Mouse (Mus musculus) Muller cell, postnatal 12 days (primary cell): ENCODE measurements around the gene Dnah8.
"Not testable (repeated sequence)": the region's sequence is repeated elsewhere in the genome, so short reads cannot be mapped to it uniquely, and the experiment has no call there.

ENCODE experiments used
- DNase-seq: peaks from one replicate; pipeline ENCODE4 v3.0.0-alpha.2; 2015; ENCODE audit errors: inconsistent ontology term

Dnah8 gene

GRCm38 (mm10) chr17:30609305-30609979, 14.7 kb upstream of the Dnah8 start:
- peak; percentile 56 for DNase-seq

GRCm38 (mm10) chr17:30609980-30610307, 14.2 kb upstream of the Dnah8 start:
- DNase-seq: no peak

GRCm38 (mm10) chr17:30610739-30611138, 13.4 kb upstream of the Dnah8 start:
- DNase-seq: no peak

GRCm38 (mm10) chr17:30611221-30612074, 12.7 kb upstream of the Dnah8 start:
- no peak for DNase-seq

- peak; percentile 99 for DNase-seq
Measured at GRCm38 (mm10) chr17:30612075-30612859, 11.9 kb upstream of the Dnah8 start.

DNA sequence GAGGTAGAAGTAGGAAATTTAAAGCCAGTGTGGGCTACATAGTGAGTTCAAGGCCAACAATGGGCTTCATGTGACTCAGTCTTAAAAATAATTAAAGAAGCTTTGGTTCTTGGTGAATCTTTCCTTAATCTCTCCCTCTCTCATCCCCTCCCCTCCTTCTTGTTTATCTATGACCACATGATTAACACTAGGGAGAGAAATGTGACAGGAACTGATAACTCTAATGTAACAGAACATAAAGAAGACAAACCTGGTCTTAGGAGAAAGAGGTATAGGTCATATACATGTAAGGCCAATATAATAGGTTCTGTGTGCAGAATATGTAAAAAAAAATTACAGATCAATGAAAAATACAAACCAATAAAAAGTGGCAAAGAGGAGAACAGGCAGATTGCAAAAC, 10.8 kb upstream of the Dnah8 start:
- no peak for DNase-seq

DNA sequence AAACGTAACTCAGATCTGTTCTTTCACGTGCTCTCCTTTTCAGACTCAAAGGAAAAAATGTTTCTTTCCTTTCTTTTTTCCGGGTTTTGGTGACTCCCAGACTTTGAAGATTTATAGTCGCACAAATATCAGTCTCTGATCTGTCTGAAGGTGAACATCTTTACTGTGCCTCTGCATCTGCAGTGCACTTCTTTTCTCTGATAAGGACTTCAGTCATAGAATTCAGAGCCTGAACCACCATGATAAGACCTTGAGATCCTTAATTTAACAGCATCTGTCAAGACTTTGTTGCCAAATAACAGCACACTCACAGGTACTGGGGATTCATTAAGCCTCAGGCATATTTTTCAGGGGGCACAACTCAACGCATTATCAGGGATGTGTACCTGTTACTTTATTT, 8.0 kb upstream of the Dnah8 start:
- no peak for DNase-seq

GRCm38 (mm10) chr17:30618136-30618891, 5.8 kb upstream of the Dnah8 start:
- DNase-seq: no peak

- no peak for DNase-seq
Measured at GRCm38 (mm10) chr17:30619153-30619552, 5.0 kb upstream of the Dnah8 start.

DNA sequence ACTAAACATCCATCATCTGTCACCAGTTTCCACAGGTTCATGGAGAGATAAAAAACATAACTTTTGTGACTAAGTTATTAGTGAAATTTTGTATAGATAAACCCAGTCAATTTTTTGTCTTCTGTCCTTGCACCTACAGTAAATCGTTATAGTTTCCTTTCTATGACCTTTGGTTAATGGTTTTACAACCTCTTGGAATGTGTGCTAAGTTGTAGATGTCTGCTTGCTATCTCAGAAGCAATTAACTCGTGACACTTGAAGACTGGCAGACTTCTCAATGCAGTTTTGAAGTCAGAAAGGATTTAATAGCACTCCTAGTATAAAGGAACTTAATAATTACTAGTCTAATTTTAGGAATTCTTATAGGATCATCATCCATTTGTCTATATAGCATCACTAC, 3.6 kb upstream of the Dnah8 start:
- no peak for DNase-seq

DNA sequence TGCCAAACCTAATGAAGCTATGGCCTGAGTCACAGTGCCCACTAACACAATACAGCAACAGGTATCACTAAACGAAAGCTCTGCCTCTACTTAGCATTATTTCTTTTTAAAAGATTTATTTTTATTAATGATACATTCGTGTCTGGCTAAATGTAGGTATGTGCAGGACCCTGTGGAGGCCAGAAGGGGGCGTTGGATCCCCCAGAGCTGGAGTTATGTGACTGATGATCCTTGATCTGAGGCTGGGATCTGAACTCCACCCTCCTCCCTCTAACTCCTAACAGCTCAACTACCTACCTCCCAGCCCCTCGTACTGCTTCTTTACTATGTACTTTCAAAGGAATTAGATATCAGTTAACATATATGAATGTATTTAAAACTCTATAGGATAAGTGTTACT, 2.7 kb upstream of the Dnah8 start:
- no peak for DNase-seq

GRCm38 (mm10) chr17:30623200-30623599, 954 bp upstream of the Dnah8 start:
- DNase-seq: no peak

DNA sequence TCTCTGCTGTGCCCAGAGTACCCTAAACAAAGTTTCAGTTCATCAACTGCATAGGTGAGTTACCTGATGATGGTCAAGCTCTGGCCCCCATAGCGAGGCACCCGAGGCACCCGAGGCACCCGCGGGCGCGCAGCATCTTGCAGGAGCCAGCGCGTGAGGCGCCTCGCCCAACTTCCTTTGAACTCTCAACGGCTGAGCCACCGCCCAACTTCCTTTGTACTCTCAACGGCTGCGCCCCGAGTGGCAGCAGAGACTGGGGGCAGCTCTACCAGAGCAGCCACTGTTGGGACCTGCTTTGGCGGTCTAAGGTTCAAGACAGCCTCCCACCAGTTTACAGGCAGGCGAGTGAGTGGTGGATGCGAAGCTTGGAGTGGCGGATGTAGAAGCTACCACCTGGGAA, 2.6 kb downstream of the Dnah8 start, which contains the start of gene Glo1:
TSS of gene Glo1 (minus strand) at position 153 of the 400 bp plus-strand sequence.
- not testable (repeated sequence) for DNase-seq

DNA sequence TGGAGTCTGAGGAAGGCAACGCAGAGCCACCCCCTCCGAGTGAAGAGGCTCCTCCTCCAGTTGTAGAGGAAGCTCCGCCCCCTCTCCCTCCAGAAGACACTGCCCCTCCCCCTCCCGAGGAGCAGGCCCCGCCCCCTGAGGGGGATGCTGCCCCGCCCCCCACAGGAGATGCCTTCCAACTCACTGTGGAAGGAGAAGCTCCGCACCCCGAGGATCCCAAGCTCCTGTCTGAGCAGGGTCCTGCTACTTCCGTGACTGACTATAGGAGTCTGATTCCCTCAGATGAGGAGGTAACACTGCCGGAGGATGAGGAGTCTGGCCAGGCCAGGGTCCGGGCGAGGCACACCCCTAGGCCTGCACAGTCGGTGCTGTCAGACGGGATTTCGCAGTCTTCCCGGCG, 11.2 kb downstream of the Dnah8 start:
- DNase-seq: no peak

DNA sequence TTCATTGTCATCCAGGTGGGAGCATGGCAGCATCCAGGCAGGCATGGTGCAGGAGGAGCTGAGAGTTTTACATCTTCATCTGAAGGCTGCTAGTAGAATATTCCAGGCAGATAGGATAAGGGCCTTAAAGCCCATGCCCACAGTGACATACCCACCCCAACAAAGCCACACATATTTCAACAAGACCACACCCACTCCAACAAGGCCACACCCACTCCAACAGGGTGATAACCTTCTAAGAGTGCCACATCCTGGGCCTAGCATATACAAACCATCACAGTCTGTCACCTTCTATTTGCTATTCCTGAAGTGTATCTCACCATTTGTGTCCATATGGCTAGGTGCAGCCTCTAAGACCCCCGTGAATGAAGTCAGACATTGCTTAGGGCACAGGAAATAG, 13.6 kb downstream of the Dnah8 start:
- DNase-seq: no peak

GRCm38 (mm10) chr17:30638996-30639395, 14.8 kb downstream of the Dnah8 start:
- no peak for DNase-seq

- DNase-seq: no peak
Measured at GRCm38 (mm10) chr17:30640896-30641295, 16.7 kb downstream of the Dnah8 start.

GRCm38 (mm10) chr17:30648770-30649169, 24.6 kb downstream of the Dnah8 start:
- no peak for DNase-seq

GRCm38 (mm10) chr17:30653010-30653409, 28.9 kb downstream of the Dnah8 start:
- DNase-seq: no peak

DNA sequence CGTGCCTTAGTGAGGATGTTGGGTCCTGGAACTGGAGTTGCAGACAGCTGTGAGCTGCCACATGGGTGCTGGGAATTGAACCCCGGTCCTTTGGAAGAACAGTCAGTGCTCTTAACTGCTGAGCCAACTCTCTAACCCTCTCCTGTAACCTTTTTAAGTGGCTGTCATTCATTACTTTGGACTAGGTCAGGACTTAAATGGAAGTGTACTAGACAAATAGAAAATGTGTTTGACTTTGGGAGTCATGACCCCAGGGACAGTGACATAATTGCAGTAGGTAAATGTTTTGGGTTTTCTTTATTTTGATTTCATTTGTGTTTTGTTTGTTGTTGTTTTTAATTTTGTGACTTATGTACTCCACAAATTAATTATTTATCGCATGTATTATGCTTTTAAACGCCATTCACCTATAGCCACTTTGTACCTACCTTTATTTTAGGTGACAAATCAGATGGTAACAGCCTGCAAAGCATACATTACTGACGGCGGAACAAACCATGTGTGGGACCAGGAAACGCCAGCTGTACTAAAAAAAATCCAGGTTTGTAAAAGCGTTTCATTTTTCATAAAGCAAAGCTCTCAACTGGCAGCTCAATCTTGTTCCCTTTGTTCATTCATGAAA, 33.5 kb downstream of the Dnah8 start:
- DNase-seq: no peak

DNA sequence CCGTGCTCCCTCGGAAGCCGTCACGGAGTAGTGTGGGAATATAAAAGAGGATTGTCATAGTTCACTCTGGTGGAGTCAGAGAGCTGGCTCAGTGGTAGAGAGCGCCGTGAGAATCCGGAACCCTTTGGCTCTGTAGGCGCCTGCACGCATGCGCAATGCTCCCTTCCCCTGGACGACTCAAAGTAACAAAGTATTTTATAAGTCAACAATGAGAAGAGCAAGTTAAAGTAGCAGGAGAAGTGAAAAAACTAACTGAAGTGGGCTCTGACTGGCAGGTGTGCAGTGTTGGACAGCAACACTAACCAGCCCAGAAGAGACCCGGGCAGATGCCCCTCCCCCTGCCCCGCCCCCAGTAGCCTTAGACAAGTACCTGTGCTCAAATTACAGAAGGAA, 34.0 kb downstream of the Dnah8 start:
- DNase-seq: peak; percentile 64
